In the genomic region with DNA sequence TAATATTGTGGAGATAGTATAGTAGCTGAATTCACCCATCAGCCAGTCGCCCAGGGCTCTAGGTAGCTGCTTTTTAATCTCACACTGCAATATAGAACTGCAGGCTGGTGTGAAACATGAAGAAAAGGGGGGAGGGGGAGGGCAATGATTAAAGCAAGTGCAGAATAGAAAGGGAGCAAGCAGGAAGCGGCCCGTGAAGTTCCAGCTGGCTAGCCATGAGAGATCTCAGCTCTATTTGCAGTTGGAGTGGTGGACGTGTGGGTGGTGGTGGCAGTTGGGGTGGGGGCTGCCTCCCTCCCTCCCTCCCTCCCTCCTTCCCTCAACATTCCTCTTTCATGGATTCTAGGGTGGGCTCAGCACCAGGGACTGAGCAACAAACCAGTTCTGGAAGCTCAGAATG, we compare ENCODE assay signal across 17 mouse cellular contexts.
DNase-seq lines count a peak whose midpoint lies in the region; ATAC-seq lines count a peak whose summit lies in the region.
"Had no signal": no experiment of that assay in that cellular context is flagged by ENCODE, and none has a peak within 500 bp of the region (broad histone marks: within the 10 kb centered on the region; RNA-seq: fewer than 3 reads in every experiment).

No protein-coding gene starts in this region.

- no peak for DNase-seq in frontal cortex, postnatal 25 days (ENCODE audit: low spot score in 2 of 2)
- no peak for DNase-seq in midbrain, embryonic 11.5 days (ENCODE audit: low spot score, missing footprints)
- no peak for DNase-seq in midbrain, embryonic 10.5 days (ENCODE audit: low spot score)
- DNase-seq in hindbrain, embryonic 14.5 days (ENCODE audit: low spot score), result no peak
- DNase-seq in kidney, postnatal 14 days, result peak; percentile 18
- DNase-seq in layer of hippocampus, adult 9-10 months (ENCODE audit: low spot score), result no peak
- no peak for DNase-seq in cerebellum, adult 18-20 months
- DNase-seq: adrenal gland, adult 8-10 months; cerebellum, postnatal 14 days; heart, adult 2 months; thymus, postnatal 25 days had no signal

- ATAC-seq in frontal cortex, adult (ENCODE audit: low TSS enrichment), result peak; percentile 64
- peak; percentile 54; the same call in 1 of the 2 replicates for ATAC-seq in midbrain, embryonic 11.5 days (ENCODE audit: low FRiP score)
- peak; percentile 21; the same call in 1 of the 2 replicates for ATAC-seq in hindbrain, embryonic 14.5 days (ENCODE audit: low FRiP score)

- no peaks in the 10 kb centered on the region for H3K27me3 ChIP-seq in midbrain, embryonic 11.5 days (ENCODE audit: control insufficient read depth, insufficient read depth, low read length)
- no peaks in the 10 kb centered on the region for H3K27me3 ChIP-seq in midbrain, embryonic 10.5 days (ENCODE audit: low read depth, poor library complexity, severe bottlenecking)
- H3K27me3 ChIP-seq in hindbrain, embryonic 14.5 days (ENCODE audit: control insufficient read depth, insufficient read depth, low read length), result no peaks in the 10 kb centered on the region
- H3K27me3 ChIP-seq: embryonic facial prominence, embryonic 15.5 days; liver, embryonic 15.5 days; midbrain, embryonic 12.5 days; neural tube, embryonic 12.5 days had no signal

- no peaks in the 10 kb centered on the region for H3K36me3 ChIP-seq in midbrain, embryonic 11.5 days (ENCODE audit: control insufficient read depth, insufficient read depth, low read length)
- no peaks in the 10 kb centered on the region for H3K36me3 ChIP-seq in midbrain, embryonic 10.5 days
- no peaks in the 10 kb centered on the region for H3K36me3 ChIP-seq in hindbrain, embryonic 14.5 days (replicated peaks; ENCODE audit: control insufficient read depth, insufficient read depth)
- H3K36me3 ChIP-seq: embryonic facial prominence, embryonic 15.5 days; G1E; liver, embryonic 15.5 days; midbrain, embryonic 12.5 days; neural tube, embryonic 12.5 days had no signal

- no peaks in the 10 kb centered on the region for H3K4me1 ChIP-seq in midbrain, embryonic 11.5 days (ENCODE audit: control insufficient read depth, insufficient read depth, low read length)
- H3K4me1 ChIP-seq in midbrain, embryonic 10.5 days, result peaks cover 8% of the 10 kb centered on the region
- H3K4me1 ChIP-seq in hindbrain, embryonic 14.5 days (replicated peaks; ENCODE audit: control insufficient read depth, insufficient read depth, low read length), result no peaks in the 10 kb centered on the region
- H3K4me1 ChIP-seq: embryonic facial prominence, embryonic 15.5 days; liver, embryonic 15.5 days; neural tube, embryonic 12.5 days had no signal

- H3K27ac ChIP-seq in midbrain, embryonic 11.5 days (ENCODE audit: low read depth, low read length), result no peak overlapping the region
- H3K27ac ChIP-seq in midbrain, embryonic 10.5 days (replicated peaks), result no peak overlapping the region
- no peak overlapping the region for H3K27ac ChIP-seq in hindbrain, embryonic 14.5 days
- H3K27ac ChIP-seq: embryonic facial prominence, embryonic 15.5 days; heart, adult 2 months; liver, embryonic 15.5 days; midbrain, embryonic 12.5 days; neural tube, embryonic 12.5 days had no signal

- H3K9me3 ChIP-seq in midbrain, embryonic 11.5 days (ENCODE audit: control insufficient read depth, low read length), result no peaks in the 10 kb centered on the region
- no peaks in the 10 kb centered on the region for H3K9me3 ChIP-seq in midbrain, embryonic 10.5 days (replicated peaks)
- no peaks in the 10 kb centered on the region for H3K9me3 ChIP-seq in hindbrain, embryonic 14.5 days (ENCODE audit: control insufficient read depth, low read length)
- H3K9me3 ChIP-seq: embryonic facial prominence, embryonic 15.5 days; liver, embryonic 15.5 days; midbrain, embryonic 12.5 days; neural tube, embryonic 12.5 days had no signal

- WGBS in midbrain, embryonic 11.5 days, result 13% methylated on average over 4 of the region's 4 CpGs
- 23% methylated on average over 4 of the region's 4 CpGs for WGBS in midbrain, embryonic 10.5 days
- 17% methylated on average over 4 of the region's 4 CpGs for WGBS in hindbrain, embryonic 14.5 days

- no peak overlapping the region for H3K4me2 ChIP-seq in midbrain, embryonic 11.5 days
- H3K4me2 ChIP-seq in hindbrain, embryonic 14.5 days (replicated peaks), result no peak overlapping the region
- H3K4me2 ChIP-seq: embryonic facial prominence, embryonic 15.5 days; liver, embryonic 15.5 days; midbrain, embryonic 12.5 days; neural tube, embryonic 12.5 days had no signal

- no peak overlapping the region for H3K4me3 ChIP-seq in midbrain, embryonic 11.5 days (ENCODE audit: low read depth, low read length)
- H3K4me3 ChIP-seq in midbrain, embryonic 10.5 days, result no peak overlapping the region
- no peak overlapping the region for H3K4me3 ChIP-seq in hindbrain, embryonic 14.5 days (replicated peaks; ENCODE audit: low read length)
- H3K4me3 ChIP-seq: embryonic facial prominence, embryonic 15.5 days; heart, adult 2 months; liver, embryonic 15.5 days; midbrain, embryonic 12.5 days; neural tube, embryonic 12.5 days had no signal

- H3K9ac ChIP-seq in midbrain, embryonic 11.5 days (ENCODE audit: low read length), result no peak overlapping the region
- H3K9ac ChIP-seq in hindbrain, embryonic 14.5 days, result no peak overlapping the region
- H3K9ac ChIP-seq: embryonic facial prominence, embryonic 15.5 days; liver, embryonic 15.5 days; midbrain, embryonic 12.5 days; neural tube, embryonic 12.5 days had no signal
